Mouse (Mus musculus): ENCODE measurements at regions not wholly inside any gene's neighbourhood (a gene's known extent, or its start where the extent isn't known, plus 50 kb on each side); places are given as distances from the start of the nearest gene placed in this dataset.

DNA sequence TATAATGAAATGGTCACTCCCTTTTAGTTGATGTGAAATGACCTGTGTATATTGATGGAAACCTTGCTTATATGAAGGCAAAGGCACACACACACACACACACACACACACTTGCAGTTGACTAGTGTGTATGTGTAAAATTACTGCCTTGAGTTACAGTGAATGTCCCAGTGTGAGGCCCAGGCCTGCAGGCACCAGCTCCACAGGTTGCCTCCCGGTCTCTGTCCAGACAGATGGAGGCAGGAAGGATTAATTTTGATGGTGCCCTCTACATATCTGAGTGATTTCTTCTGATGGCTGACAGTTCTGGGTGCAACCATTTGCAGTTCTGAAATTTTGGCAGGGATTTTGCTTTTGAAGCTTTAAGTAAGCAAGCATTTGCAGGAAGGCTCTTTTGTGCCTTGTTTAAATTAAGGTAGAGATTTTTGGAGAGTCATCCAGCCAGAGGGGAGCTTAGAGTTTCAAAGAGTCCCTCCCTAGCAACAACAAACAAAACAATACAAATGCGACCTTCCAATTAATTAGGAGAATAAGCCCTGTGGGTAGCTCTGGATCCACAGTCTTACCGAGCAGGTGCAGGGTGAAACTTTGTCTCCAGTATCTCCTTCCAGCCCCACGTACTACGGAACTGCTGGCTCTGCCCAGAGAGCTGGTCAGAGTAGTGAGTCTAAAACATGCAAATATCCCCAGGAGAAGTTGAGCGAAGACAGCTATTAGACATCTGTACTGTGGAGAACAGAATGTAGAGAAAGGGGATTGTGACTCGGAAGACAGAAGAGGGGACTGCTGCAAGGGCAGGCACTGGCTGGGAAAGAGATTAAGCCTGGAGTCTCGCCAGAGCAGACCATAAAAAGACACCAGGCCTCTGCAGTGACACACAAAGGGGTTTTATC is 87.5 kb upstream of the Tut7 start:
- no peak for DNase-seq

DNA sequence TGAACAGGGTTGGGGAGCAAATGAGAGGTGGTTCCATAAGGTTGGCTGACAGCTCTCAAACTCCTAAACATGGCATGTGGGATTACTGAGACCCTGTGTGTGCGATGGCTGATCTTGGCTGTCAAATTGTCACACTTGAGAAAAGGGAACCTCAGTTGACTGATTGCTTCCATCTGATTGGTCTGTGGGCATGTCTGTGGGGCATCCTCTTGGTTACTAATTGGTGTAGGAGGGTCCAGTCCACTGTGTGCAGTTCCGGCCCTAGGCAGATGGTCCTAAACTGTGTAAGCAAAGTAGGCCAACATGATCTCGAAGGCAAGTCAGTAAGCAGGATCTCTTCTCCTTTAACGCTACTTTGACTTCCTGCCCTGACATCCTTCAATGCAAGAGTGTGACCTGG is 86.5 kb upstream of the Tut7 start:
- no peak for DNase-seq

DNA sequence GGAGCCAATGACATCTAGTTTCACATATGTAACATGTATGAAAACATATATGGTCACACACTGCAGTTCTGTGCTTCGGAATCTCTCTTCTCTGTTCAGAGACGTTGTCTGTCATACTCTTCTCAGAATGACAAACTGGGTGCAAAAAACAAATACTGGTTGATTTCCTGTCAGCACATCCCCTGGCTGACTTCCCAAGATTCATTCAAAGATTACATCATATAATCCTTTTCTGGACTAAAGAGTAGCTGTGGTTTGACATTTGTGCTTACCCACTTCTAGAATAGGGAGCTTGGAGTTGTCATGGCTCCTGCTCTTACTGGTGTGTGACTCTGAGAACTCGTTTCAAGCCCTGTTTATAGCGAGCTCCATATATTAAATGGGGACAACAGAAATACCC is 85.8 kb upstream of the Tut7 start:
- no peak for DNase-seq

DNA sequence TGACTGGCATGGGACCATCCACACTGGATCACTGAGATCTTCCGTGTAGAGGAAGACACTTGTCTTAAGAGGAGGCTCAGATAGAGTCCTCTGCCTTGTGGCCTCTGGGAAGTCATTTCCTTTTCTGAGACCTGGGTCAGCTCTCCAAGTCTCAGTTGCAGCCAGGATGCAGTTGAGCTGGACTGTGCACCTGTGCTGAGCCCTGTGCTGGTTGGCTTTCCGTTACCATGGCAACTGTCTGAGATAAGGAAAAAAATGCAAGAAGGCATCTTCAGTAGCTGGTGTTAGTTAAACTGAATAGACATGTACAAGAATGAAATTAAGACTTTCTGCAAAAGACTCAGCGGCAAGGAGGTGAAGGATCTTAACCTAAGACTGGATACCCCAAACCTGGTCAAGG is 82.5 kb upstream of the Tut7 start:
- no peak for DNase-seq

DNA sequence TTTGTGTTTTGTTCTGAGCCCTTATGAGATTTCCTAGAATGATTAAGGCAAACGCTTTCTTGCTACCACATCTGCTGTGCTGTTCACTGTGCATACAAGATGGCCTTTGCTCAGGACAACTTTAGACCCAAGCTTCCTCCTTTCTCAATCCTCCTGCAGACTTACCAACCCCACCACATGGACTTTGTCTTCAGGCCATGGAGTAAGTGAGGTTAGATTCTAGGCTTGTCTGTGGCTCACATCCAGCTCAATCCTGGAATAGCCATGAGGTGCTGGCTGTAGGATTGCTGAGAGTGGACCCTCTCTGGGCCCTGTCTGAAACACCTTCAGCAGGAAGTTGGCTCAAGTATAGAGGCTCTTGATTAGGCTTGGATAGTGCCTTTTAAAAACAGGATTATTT is 81.5 kb upstream of the Tut7 start:
- no peak for DNase-seq

DNA sequence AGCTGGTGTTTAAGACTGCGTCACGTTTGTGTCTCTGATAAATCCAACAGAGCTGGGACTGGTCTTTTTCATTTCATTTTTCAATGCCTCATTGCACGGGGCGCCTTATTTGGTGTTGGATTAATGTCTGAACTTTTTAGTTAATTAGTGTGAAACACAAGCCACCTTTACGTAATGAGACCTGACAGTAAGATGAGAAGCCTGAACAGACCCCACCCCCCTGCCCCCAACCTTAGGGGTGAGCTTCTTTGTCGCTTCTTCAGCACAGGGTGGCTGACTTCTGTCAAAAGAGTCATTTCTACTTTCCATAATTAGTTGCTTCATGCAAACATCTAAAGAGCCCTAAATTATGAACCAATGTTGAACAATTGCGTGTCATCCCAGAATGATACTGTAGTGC is 76.6 kb upstream of the Tut7 start:
- no peak for DNase-seq

DNA sequence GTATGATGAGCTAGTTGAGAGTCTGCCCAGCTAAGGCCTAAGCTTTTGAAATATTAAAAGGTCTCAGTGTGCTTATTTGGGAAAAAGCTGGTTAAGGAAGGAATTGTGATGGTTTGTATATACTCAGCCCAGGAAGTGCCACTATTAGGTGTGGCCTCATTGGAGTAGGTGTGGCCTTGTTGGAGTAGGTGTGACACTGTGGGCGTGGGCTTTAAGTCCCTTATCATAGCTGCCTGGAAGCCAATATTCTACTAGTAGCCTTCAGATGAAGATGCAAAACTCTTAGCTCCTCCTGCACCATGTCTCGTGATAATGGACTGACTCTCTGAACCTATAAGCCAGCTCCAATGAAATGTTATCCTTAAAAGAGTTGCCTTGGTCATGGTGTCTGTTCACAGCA is 72.8 kb upstream of the Tut7 start:
- DNase-seq = no peak

DNA sequence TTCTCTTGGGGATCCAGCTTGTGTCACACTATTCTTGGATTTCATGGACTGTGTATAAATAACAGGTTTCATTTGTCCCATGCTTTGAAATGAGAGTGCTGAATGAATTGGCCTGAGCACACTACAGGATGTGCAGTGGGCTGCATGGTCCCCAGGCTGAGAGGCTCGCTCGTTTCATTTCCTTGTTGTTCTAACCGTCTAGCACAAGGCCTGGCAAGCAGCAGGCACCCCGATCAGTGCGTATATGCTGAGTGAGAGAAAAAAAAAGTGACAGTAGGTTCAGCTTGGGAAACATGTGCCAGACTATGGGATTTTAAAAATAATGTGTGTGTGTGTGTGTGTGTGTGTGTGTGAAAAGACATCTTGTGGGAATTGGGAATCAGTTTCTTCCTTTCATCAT is 71.1 kb upstream of the Tut7 start:
- DNase-seq = no peak

DNA sequence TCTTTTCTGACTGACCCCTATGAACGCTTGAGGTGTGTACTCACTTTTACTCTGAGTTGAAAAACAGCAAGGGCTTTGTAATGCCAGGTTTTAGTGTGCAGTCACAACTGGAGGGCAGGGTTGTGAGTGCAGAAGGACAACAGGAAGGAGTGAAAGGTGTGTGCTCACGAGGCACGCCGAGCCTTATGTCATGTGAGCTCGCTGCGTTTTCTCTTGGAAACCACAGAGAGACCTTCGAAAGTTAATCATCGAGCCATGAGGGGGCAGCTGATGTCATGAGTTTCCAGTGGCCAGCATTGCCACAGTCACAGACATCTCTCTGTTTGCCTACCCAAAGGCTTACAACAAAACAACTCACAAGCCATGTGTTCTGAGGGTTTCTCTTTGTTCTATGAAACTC is 70.0 kb upstream of the Tut7 start:
- DNase-seq = no peak

DNA sequence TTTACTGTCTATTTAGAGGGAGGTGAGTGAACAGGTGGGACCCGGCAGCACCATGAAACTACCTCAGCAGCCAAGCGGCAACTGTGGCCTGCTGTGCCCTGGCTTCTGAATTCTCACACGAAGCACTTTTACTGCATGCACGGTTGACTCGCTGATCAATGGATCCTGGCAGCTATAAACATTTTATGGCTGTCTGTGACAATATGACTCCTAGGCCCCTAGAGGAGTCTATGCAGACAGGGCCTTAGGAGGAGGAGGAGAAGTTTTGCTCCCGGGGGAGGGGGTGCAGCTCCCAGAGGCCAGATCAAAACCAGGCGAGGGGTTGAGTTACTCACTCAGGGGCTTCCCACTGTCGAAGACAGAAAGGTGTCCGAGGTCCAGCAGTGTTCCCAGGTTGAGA is 69.4 kb upstream of the Tut7 start:
- DNase-seq = no peak

DNA sequence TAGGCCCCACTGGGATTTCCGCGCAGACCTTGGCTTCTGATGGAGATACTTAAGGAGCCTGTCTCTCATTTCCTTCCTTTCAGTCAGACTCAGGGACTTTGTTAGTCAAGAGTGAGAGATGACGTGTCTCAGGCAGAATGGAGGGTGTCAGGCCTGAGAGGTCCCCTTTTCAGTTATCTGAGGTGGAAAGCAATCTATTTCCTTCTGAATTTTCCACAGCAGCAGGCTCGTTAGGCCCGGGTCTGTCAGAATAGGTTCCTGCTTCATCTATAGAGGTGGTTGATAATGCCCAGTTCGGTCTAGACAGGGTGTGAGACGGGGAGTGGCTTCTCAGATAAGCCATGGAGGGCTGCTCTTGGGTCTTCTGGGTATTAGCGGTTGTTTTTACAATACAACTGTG is 68.8 kb upstream of the Tut7 start:
- no peak for DNase-seq

DNA sequence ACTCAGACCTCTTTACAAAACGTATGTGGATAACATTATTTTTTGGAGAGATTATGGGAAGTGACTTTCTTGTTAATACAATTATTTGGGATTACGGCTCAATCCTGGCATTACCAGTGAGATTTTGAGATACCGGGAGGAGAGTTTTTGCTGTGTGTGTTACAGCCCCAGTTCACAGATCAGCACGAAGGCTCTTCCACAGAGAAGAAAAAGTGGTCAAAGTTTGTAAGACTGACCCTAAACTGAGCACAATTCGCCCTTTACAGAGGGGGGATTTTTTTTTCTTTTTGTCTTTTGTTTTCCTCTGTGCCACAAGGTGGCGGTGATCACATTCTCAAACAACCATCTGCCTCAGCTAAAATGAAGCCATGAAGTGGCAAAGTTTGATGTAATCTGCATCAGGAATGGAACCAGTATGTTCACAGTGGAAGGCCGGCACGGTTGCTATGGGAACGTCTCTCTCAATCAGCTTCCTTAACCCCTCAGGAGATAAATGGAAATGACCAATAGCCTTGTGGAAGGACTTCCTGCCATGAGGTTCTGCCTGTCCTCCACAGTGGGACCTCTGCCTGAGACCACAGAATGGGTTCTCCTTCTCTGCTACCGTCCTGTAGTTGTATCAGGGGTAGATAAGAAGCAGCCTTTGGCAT is 66.6 kb upstream of the Tut7 start:
- peak in 1 of 2 experiments; percentile 9 for DNase-seq

DNA sequence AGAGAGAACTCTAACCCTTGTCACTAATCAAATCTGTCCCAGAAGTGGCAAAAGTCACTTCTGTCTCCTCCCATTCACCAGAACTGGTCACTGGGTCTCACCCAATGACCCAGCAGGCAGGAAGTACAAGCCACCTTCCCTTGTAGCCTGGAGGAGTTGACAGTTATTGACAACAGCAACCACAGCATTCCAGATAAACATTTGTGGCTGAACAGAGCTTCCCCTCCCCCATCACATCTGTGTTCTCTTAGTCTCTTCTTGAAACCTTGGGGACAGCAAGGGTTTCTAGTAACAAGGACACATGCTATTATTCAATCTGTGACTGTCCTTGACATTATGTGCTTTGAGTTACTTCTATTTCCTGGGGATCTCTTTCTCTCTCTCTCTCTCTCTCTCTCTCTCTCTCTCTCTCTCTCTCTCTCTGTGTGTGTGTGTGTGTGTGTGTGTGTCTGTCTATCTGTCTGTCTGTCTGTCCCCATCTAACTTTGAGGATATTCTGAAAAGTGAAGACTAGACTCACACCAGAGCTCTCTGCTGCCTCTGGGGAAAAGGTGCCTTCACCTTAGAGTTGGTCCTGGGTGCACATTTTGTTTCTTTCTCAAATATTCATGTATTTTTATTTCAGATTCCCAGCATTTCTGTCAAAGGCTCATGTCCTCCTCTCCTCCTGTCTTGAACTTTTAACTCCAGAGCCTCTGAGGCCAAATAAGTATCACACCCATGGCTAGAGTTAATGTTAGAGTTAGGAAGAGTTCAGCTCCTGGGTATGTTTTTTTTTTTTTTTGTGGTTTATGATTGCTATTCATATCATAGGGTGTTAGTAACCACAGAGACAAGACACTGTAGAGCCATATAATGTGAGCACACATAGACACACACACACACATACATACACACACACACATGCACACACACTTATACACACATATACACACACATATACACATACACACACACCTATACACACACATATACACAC is 65.4 kb upstream of the Tut7 start:
- DNase-seq = no peak

DNA sequence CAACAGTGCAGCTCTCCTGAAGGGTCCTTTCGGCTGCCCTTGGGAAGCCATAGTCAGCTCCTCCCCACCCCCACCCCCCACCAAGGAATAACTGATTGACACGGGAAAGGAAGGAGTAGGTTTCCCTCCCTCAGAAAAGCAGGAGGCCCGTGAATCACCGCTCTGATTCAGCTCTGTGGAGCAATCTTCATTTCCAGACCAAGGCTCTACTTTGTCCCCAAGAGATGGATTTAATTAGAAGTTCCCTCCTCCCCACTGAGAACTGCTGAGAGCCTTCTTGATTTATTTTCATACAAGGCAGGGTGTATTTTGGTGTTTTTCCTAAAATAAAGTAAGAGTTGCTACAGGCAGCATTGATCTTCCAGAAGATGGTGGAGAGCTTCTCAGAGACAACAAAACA is 64.4 kb upstream of the Tut7 start:
- no peak for DNase-seq

DNA sequence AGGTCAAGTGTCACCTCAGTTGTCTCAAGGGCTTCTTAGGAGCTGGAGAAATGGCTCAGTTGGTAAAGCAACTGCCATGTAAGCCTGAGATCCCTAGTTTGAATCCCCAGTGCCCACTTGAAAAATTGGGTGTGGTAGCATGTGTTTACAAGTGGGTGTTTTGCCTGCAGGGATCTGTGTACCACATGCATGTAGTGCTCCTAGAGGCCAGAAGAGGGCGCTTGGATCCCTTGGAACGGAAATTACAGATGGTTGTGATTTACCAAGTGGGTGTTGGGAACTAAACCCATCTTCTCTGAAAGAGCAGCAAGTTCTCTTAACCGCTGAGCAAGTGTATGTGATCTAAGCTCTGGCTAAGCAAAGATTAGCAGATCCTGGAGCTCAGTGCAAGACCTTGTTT is 63.6 kb upstream of the Tut7 start:
- DNase-seq = no peak

DNA sequence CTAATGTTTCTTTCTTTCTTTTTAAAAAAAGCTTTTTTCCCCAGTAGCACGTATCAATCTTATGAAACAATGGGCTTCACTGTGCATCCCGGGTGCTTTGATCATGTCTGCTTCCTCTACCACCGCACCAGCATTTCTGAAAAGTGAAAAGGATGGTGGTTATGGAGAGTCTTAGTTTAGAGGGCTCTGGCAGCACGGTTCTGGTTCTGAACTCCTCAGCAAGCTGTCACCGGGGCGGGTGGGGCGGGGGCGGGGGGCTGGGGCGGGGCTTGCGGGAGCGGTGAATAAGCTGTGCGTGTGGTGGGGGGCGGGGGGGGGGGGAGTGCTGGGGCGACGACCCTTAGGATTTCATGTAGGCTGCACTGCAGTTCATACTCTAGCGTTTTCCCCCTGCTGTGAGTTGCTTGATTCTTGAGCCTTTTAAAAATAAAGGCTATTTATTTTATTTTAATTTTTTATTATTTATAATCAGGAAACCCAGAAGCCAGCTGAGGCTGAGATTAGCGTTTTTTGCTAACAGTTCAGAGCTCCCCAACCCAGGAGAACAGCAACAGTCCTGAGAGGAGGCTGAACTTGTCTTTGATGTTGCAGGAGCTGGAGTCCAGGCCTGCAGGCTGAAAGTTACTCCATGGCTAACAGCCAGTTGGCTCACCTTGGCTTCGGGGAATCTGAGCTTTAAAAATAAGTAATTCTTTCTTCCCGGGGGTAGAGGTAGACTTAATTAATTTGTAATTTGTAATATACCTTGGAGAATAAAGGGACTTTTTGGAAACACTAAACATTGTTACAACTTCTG is 59.2 kb upstream of the Tut7 start:
- no peak for DNase-seq

DNA sequence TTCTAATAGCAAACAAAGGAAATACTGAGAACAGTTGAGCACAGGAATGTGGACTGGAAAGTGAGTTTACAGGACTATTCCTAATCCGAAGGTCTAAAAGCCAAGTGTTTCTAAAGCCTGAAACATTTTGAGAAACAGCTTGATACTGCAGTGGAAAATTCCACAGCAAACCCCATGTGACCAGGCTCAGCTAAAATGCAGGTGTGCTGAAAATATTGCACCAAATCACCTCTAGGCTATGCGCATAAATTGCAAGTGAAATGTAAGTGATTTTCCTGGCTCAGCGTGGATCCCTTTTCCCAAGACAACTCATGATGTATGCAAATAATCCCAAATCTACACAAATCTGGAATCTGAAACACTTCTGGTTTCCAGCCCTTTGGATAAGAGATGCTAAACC is 57.1 kb upstream of the Tut7 start:
- DNase-seq = no peak

DNA sequence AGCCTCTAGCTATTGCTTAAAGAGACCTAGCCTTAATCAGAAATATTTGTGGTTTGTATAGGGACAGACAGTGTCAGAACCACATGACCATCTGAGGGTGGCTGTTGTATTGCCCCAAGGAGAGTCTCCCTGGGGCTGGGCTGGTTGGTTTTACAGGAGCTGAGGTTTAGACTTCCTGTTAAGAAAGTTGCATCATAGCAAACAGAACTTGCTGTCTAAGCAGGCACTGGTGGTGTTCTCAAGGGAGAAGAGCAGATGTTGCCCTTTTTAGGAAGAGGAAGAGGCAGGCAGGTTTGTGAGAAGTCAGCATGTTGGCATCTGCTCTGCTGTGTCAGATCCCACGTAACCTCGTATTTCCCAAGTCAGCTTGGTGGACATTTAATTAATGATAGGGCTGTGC is 52.7 kb upstream of the Tut7 start:
- DNase-seq = peak; percentile 15 to 28

DNA sequence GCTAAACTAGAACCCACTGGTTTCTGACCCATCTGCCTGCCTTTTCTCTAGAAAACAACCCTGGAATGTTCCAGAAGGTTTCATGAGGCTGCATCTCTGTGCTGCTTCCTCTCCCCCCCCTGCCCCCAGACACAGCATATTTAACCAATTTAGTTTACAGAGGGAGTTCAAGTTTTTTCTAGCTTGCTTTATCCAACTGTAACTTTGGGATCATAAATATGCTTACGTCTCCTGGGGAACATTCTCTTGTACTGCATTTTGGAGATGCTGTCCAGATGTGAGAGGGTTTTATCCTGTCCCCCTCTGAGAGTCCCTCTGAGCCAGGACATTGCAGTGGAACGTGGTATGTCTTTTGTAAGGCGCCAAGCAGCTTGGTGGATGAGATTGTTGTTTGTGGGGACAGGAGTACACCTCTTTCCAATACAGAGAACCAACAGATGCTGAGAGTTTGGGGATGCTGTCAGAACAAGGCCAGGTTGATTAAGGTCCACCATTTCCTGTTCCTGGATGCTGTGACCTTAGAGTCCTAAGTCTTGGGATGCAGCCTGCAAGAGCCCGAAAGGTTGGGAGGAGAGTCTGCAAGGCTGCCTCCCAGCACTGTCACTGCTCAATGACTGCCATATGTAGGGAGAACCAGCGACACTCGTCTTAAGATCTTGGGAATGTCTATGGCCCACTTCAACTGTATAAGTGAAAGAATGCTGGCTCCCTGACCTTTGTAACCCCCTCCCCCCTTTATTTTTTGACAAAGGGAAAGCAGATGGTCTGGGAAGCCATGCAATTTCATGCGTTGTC is 51.4 kb upstream of the Tut7 start:
- DNase-seq = no peak
